Comparison of ENCODE assay signal across 15 mouse cellular contexts in the genomic region with DNA sequence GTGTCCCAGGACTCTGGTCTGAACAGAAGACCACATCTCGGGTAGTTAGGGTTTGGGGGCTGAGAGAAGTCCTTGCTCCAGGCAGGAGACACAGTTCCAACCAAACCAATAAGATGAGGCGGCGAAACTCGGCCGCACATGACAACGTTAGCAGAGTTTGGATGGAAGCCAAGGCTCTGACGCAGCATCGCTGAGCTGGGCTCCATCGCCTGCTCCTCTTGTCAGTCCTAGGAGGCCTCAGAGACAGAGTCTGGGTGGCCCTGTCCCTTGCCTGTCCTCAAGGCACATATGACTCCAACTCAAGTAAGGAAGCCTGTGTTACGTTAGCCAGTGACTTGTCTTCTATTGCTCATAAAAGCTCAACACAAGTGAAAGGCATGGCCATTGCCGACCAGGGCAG.
A peak's percentile ranks its signal among the peaks of the same experiment; 100 is the strongest.
DNase-seq lines count a peak whose midpoint lies in the region; ATAC-seq and TF ChIP-seq lines count a peak whose summit lies in the region.
"Had no signal": no experiment of that assay in that cellular context is flagged by ENCODE, and none has a peak within 500 bp of the region (broad histone marks: within the 10 kb centered on the region; RNA-seq: fewer than 3 reads in every experiment).

No protein-coding gene starts in this region.

- no peak overlapping the region for H3K4me3 ChIP-seq in forebrain, postnatal 0 days (ENCODE audit: low read depth, low read length)
- no peak overlapping the region for H3K4me3 ChIP-seq in forebrain, embryonic 15.5 days
- no peak overlapping the region for H3K4me3 ChIP-seq in lung, embryonic 15.5 days
- H3K4me3 ChIP-seq: forebrain, embryonic 12.5 days; limb, embryonic 12.5 days had no signal

- TF ChIP-seq CTCF in forebrain, postnatal 0 days (IDR thresholded peaks at IDR 0.05; ENCODE audit: low read depth), result no peak

- no peaks in the 10 kb centered on the region for H3K36me3 ChIP-seq in forebrain, postnatal 0 days (ENCODE audit: insufficient read depth)
- no peaks in the 10 kb centered on the region for H3K36me3 ChIP-seq in forebrain, embryonic 15.5 days
- no peaks in the 10 kb centered on the region for H3K36me3 ChIP-seq in lung, embryonic 15.5 days
- H3K36me3 ChIP-seq: limb, embryonic 12.5 days had no signal

- ATAC-seq in forebrain, postnatal 0 days, result no peak
- ATAC-seq in forebrain, embryonic 15.5 days (replicated peaks), result no peak
- ATAC-seq in lung, embryonic 15.5 days (ENCODE audit: borderline replicate concordance, extremely low read depth, low FRiP score, low TSS enrichment), result peak; percentile 83

- H3K4me1 ChIP-seq in forebrain, postnatal 0 days (ENCODE audit: insufficient read depth), result peaks cover under 1% of the 10 kb centered on the region; the same call in 1 of the 2 replicates
- peaks cover 14% of the 10 kb centered on the region for H3K4me1 ChIP-seq in forebrain, embryonic 15.5 days
- H3K4me1 ChIP-seq in lung, embryonic 15.5 days, result 0 out of 2 replicates have a peak, but pooled peaks cover 11% of the 10 kb centered on the region

- intact Hi-C loops in heart, postnatal 36 days (cut with DNase I), result no loop called here

- no peaks in the 10 kb centered on the region for H3K9me3 ChIP-seq in forebrain, postnatal 0 days (ENCODE audit: low read length)
- no peaks in the 10 kb centered on the region for H3K9me3 ChIP-seq in forebrain, embryonic 15.5 days
- H3K9me3 ChIP-seq in lung, embryonic 15.5 days, result no peaks in the 10 kb centered on the region
- H3K9me3 ChIP-seq: forebrain, embryonic 12.5 days; limb, embryonic 12.5 days had no signal

- 61% methylated on average over 11 of the region's 11 CpGs for WGBS in forebrain, postnatal 0 days
- WGBS in forebrain, embryonic 15.5 days, result 67% methylated on average over 11 of the region's 11 CpGs
- WGBS in lung, embryonic 15.5 days, result 52% methylated on average over 11 of the region's 11 CpGs

- H3K4me2 ChIP-seq in forebrain, postnatal 0 days (ENCODE audit: low read depth), result no peak overlapping the region
- no peak overlapping the region for H3K4me2 ChIP-seq in forebrain, embryonic 15.5 days (replicated peaks)
- H3K4me2 ChIP-seq in lung, embryonic 15.5 days, result no peak overlapping the region
- H3K4me2 ChIP-seq: forebrain, embryonic 12.5 days; limb, embryonic 12.5 days had no signal

- H3K27me3 ChIP-seq in forebrain, postnatal 0 days (ENCODE audit: insufficient read depth, low read length), result no peaks in the 10 kb centered on the region
- H3K27me3 ChIP-seq in forebrain, embryonic 15.5 days, result no peaks in the 10 kb centered on the region
- H3K27me3 ChIP-seq in lung, embryonic 15.5 days, result no peaks in the 10 kb centered on the region
- H3K27me3 ChIP-seq: forebrain, embryonic 12.5 days had no signal

- no peak overlapping the region for H3K9ac ChIP-seq in forebrain, postnatal 0 days
- no peak overlapping the region for H3K9ac ChIP-seq in forebrain, embryonic 15.5 days (replicated peaks)
- H3K9ac ChIP-seq in lung, embryonic 15.5 days, result no peak overlapping the region
- H3K9ac ChIP-seq: forebrain, embryonic 12.5 days; limb, embryonic 12.5 days had no signal

- H3K27ac ChIP-seq in forebrain, postnatal 0 days (ENCODE audit: low read depth, low read length), result no peak overlapping the region
- no peak overlapping the region for H3K27ac ChIP-seq in forebrain, embryonic 15.5 days (replicated peaks)
- H3K27ac ChIP-seq in lung, embryonic 15.5 days, result no peak overlapping the region
- H3K27ac ChIP-seq: forebrain, embryonic 12.5 days; limb, embryonic 12.5 days; macrophage had no signal

- peak; percentile 60 for DNase-seq in forebrain, postnatal 0 days
- DNase-seq in lung, postnatal 25 days (ENCODE audit: low spot score), result no peak
- peak; percentile 75 for DNase-seq in adrenal gland, adult 2 months
- peak; percentile 30 to 31 for DNase-seq in heart, postnatal 36 days
- DNase-seq in right cerebral cortex, adult 18-20 months, result no peak
- DNase-seq in embryo, embryonic 11 days, result no peak
- DNase-seq: cerebellum, adult 11-12 months; gastrocnemius, postnatal 10 days; kidney, adult 9 months; layer of hippocampus, adult 9-11 months had no signal

Comparison
In these comparisons a context has a peak if more than half of its experiments do, and no peak if none do; other contexts are left out.
1. DNase-seq: peak in forebrain, postnatal 0 days (single experiment), adrenal gland, adult 2 months (single experiment) and heart, postnatal 36 days (2 of 2); none in lung, postnatal 25 days (single experiment), right cerebral cortex, adult 18-20 months (single experiment) and embryo, embryonic 11 days (single experiment).